In the genomic region with DNA sequence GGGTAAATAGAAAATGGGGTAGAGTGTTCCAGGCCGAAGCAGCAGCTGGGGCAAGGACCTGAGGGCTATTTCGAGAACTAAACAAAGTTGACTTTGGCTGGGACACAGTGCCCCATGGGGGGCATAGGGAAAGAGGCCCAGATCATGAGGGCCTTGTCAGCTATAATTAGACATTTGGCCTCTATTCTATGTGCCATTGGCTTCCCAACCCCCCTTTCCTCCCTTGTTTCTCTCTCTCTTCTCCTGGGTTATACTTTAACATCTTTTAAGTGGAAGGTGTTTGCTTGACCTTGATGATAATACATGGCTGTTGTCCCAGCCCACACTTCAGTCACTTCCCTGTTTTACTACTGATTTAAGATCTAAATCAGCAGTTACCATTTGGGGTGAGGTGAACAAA, we compare ENCODE assay signal across 11 mouse cellular contexts.
DNase-seq lines count a peak whose midpoint lies in the region; ATAC-seq lines count a peak whose summit lies in the region.
"Had no signal": no experiment of that assay in that cellular context is flagged by ENCODE, and none has a peak within 500 bp of the region (broad histone marks: within the 10 kb centered on the region; RNA-seq: fewer than 3 reads in every experiment).

No protein-coding gene starts in this region.

- no peak overlapping the region for H3K4me3 ChIP-seq in heart, embryonic 12.5 days
- H3K4me3 ChIP-seq: embryonic facial prominence, embryonic 12.5 days; midbrain, embryonic 12.5 days had no signal

- no peak overlapping the region for H3K27ac ChIP-seq in heart, embryonic 12.5 days (ENCODE audit: poor library complexity, severe bottlenecking)
- H3K27ac ChIP-seq: embryonic facial prominence, embryonic 12.5 days; midbrain, embryonic 12.5 days had no signal

- H3K4me2 ChIP-seq in heart, embryonic 12.5 days: no peak overlapping the region
- H3K4me2 ChIP-seq: embryonic facial prominence, embryonic 12.5 days; midbrain, embryonic 12.5 days had no signal

- ATAC-seq in heart, embryonic 12.5 days (ENCODE audit: insufficient number of reproducible peaks, low FRiP score): no peak
- no peak for ATAC-seq in inflammation-experienced regulatory T-cells, adult 6 months

- no peak overlapping the region for H3K9ac ChIP-seq in heart, embryonic 12.5 days
- H3K9ac ChIP-seq: embryonic facial prominence, embryonic 12.5 days; midbrain, embryonic 12.5 days had no signal

- H3K4me1 ChIP-seq in heart, embryonic 12.5 days (replicated peaks): peaks cover 10% of the 10 kb centered on the region

- DNase-seq in heart, adult 18-20 months: peak; percentile 69 to 81
- DNase-seq in cerebellum, postnatal 25 days: peak; percentile 17 to 18
- DNase-seq in kidney, adult 8-10 months: peak; percentile 52 to 76
- peak; percentile 67 for DNase-seq in lung, postnatal 36 days
- DNase-seq in natural killer cell, adult 2 months (ENCODE audit: low spot score in 2 of 2): no peak
- DNase-seq in embryo, embryonic 10.5 days (ENCODE audit: low spot score): no peak
- DNase-seq: thymus, adult 2 months had no signal

- H3K9me3 ChIP-seq in heart, embryonic 12.5 days (replicated peaks): no peaks in the 10 kb centered on the region
- H3K9me3 ChIP-seq: embryonic facial prominence, embryonic 12.5 days; midbrain, embryonic 12.5 days had no signal

- H3K27me3 ChIP-seq in heart, embryonic 12.5 days (replicated peaks): no peaks in the 10 kb centered on the region
- H3K27me3 ChIP-seq: midbrain, embryonic 12.5 days had no signal

- no peaks in the 10 kb centered on the region for H3K36me3 ChIP-seq in heart, embryonic 12.5 days
- H3K36me3 ChIP-seq: embryonic facial prominence, embryonic 12.5 days; midbrain, embryonic 12.5 days had no signal

- 49% methylated on average over 2 of the region's 2 CpGs for WGBS in heart, embryonic 12.5 days

Comparison
In these comparisons a context has a peak if more than half of its experiments do, and no peak if none do; other contexts are left out.
1. DNase-seq: peak in heart, adult 18-20 months (2 of 2), cerebellum, postnatal 25 days (2 of 2), kidney, adult 8-10 months (2 of 2) and lung, postnatal 36 days (single experiment); none in natural killer cell, adult 2 months (0 of 2) and embryo, embryonic 10.5 days (single experiment).